Mouse (Mus musculus) heart, postnatal 10 days (tissue): ENCODE data around the gene Slc26a8. TPM values are rescaled to one million over a fixed set of nuclear protein-coding genes. Genes with fewer than 3 reads are reported as not detected.

ENCODE experiments used
- DNase-seq, 2 experiments: peaks; one replicate each; pipeline ENCODE4 v3.0.0; 2021
- intact Hi-C: fragments of 180-260 bp; cut with DNase I; formaldehyde crosslinking; loops from one replicate; pipeline ENCODE4 v1.15.1; 2025
- total RNA-seq, 2 experiments: library from RNA; stranded (reverse); gene quantifications; 2 replicates each; pipeline ENCODE4 v1.2.3; 2021

Slc26a8 gene
- total RNA-seq, 2 experiments from 2014 or later: 0.65 to 1.2 TPM

DNA sequence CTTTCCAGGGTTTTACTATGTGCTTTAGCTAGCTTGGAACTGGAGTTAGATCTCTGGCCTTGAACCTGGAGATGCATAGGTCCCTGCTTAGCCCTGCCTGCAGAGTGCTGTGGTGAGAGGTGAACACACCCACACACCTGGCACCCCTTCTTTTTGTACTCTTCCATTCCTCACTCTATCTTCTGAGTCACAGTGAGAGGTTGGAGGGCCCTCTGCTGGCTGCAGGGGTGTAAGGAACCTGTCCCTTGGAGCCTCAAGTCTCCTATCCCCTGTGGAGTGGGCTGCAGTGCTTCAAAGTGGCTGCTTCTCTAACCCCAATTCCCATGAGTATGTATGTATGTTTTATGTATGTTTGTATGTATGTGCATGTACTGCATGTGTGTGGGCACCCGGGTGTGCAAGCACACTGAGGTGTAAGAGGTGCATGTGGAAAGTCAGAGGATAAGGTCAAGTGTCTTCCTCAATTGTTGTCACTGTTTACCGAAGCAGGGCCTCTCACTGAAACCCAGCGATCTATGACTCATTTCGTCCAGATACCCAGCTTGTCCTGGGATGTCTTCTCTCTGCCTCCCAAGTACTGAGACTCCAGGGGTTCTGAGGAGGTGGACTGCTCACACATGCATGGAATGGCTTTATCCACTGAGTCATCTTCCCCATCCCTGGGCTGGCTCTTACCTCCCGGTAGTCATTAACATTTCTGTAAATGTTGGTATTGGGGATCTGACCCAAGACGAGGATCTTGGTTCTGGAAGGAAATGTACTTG, 41.2 kb downstream of the Slc26a8 start:
- intact Hi-C loops: loop anchor here (1.0 kb wide), 1 partner anchor 55 kb away; no protein-coding TSS in a partner anchor
- peak; percentile 32 to 50 for DNase-seq

DNA sequence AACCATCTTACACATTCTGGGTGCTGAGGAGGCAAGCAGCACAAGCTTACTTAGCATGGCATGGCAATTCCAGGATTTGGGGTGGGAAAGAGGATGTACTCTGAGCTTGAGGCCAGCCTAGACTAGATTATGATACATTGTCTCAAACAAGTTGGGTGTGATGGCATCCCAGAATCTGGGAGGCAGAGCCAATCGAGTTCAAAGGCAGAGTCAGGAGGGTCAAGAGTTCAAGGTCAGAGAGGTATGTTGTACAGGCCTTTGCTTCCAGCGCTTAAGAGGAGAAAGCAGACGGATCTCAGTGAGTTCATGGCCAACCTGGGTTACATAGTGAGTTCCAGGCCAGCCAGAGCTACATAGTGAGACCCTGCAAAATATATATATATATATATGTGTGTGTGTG, 43.8 kb downstream of the Slc26a8 start:
- intact Hi-C loops: no loop called here

GRCm38 (mm10) chr17:28644112-28644511, 45.9 kb downstream of the Slc26a8 start:
- no peak for DNase-seq
- intact Hi-C loops: no loop called here

More for the DNA sequence above, 43.8 kb downstream of the Slc26a8 start:
- no peak for DNase-seq

GRCm38 (mm10) chr17:28643697-28644096, 46.3 kb downstream of the Slc26a8 start:
- no peak for DNase-seq
- intact Hi-C loops: no loop called here

GRCm38 (mm10) chr17:28640113-28640512, 49.9 kb downstream of the Slc26a8 start:
- intact Hi-C loops: no loop called here
- DNase-seq: no peak

GRCm38 (mm10) chr17:28637711-28638690, 52.0 kb downstream of the Slc26a8 start:
- intact Hi-C loops: loop anchor here (1.0 kb wide), 1 partner anchor 41 kb away; no protein-coding TSS in a partner anchor
- DNase-seq: peak; percentile 26

DNA sequence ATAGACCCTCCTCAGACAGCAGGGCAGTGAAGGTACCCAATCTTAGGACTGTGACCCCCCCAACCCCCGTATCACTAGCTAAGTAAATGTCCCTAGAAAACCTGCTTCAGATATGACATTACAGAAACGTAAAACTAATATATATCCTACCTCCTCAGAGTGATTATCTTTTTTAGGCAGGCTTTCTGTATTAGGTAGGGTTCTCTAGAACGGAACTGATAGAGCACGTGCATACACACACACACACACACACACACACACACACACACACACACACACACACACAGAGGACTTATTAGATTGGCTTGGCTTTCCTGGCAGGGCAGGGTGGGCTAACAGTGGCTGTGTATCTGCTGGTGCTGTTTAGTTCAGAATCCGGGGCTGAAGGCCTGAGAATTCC, 54.2 kb downstream of the Slc26a8 start:
- intact Hi-C loops: no loop called here
- no peak for DNase-seq

DNA sequence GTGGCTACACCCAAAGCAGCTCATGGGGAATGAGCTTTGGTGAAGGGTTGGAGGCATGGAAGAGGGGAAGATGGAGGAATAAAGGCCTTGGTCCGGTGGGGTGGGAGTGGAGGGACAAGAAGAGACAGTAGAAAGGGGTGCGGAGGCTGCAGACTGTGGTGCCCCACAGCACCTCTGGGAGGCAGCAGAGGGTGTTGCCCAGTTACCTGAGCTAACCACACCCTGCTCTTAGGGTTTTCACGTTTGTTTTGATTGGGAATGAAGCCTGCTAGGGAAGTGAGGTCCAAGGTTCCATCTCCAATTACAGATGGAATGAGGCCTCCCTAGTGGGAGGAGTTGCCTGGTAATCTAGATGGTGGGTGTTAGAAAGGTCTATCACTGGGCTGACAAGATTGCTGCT, 60.9 kb downstream of the Slc26a8 start:
- intact Hi-C loops: no loop called here

GRCm38 (mm10) chr17:28628248-28629124, 61.5 kb downstream of the Slc26a8 start:
- no peak for DNase-seq
- intact Hi-C loops: no loop called here

More for the DNA sequence above, 60.9 kb downstream of the Slc26a8 start:
- no peak for DNase-seq

DNA sequence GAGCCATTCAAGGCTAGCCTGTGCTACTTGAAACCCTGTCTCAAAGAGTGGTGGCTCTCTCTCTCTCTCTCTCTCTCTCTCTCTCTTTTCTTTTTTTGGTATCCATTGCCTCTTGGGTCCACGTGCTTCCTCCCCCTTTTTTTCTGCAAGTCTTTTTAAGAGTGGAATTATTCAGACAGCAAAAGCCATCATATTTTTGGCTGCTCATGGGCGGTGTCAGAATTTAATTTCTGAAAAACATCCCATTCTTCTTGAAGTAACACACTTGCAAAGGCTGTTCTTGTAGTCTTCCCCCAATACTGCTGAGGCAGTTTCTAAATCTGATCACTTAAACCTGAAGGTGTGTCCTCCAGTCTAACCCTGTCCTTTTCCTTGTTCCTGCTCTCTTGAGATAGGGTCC, 63.1 kb downstream of the Slc26a8 start:
- intact Hi-C loops: no loop called here
- no peak for DNase-seq

- intact Hi-C loops: no loop called here
- DNase-seq: no peak
Observed at GRCm38 (mm10) chr17:28625327-28625726, 64.7 kb downstream of the Slc26a8 start.

DNA sequence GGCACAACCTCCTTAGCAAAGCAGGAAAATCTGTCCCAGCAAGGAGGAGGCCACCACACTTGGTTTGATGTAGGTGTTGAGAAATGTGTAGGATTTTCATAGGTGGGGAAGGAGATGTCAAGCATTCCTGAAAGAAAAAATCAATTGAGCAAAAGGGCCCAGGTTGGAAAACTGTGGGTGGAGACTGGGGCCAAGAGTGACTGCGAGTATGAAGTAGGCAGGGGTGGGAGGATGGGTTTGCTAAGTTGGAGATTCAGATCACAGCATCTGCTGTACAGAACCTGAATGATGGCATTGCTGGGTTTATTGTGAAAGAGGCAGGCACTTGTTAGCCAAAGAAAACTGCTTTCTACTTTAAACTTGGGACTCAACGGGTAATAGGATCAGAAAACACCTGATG, 65.2 kb downstream of the Slc26a8 start:
- DNase-seq: no peak
- intact Hi-C loops: no loop called here

DNA sequence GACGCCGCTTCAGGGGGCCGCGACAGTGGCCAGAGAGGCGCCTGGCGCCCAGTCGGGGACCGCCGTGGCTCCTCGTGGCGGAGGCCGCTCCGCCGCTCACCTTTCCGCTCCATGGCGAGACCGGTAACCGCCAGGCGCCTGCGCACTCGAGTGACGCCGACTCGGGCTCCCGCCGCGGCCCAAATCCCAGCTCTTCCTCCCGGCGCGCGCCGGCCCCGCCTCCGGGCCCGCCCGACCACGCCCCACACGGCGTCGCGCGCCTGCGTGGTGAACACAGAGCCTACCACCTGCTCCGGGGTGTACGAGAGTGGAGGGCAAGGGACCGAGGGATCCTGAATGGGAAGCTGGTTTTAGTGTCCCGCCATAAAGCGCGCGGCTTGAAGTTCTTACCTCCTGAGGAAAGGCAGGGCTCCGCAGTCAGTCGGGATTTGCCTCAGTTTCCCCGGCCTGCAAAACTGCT, 67.7 kb downstream of the Slc26a8 start, which contains the start of gene Srpk1:
Gene Srpk1 (minus strand): TSS at position 410 of the 460 bp plus-strand sequence.
- intact Hi-C loops: no loop called here
- DNase-seq: peak; percentile 93

DNA sequence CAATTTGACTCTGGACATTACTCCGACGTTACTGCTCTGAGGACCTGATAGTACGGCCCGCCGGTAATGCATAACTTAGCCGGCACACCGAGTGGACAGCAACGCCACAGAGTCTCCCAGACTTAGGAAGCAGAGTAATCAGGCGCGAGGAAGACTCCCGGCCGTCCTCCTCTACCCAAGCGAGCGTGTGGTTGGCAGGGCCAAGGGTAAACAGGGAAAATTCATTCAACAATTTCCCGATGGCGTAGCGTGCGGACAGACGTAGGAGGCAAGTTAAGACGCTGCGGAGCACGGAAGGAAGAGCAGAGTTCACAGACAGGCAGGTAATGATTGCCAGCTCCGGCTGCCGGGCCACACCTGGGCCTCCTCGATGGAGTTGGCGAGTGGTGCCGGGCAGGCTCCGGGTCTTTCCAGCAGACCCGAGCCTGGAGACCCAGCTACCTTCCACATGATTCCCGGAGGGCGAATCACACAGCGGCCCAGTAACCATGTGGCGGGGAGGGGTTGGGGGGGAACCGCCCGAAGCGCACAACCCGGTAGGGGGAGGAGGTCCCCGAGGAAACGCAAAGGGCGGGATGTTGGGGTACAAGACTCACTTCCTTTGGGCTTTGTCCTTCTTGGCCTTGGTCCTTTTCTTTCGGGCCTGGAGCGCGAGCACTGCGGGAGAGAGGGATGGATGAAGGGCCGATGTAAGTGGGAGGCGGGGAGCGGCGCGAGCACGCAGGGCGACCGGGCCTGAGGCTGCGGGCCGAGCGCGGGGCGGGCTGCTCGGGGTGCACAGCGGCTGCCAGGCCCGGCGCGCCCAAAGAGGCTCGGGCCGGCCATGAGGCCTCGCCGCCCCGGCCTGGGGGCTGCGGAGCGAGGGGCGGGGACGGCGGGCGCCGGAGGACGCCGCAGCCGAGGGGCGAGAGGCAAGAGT, 68.4 kb downstream of the Slc26a8 start:
- peak; percentile 52 to 67 for DNase-seq
- intact Hi-C loops: loop anchor here (2.0 kb wide), 1 partner anchor 29 kb away; no protein-coding TSS in a partner anchor

DNA sequence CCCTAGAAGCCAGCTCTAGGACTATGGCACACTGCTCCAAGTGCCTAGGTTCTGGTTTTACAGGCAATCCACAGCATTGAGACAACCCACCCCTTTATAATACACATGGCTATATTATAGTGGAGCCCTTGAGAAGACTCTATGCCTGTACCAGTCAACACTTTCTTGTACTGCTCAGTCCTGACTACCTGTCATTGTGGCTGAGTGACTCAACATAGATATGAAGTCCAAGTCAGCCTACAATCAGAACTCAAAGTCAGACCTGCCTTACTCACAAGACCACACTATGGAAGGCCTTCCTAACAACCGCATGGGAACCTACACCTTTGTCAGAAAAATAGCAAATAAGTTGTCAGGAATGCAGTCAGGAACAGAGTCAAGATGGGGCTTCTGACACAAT, 71.3 kb downstream of the Slc26a8 start:
- no peak for DNase-seq
- intact Hi-C loops: no loop called here

- intact Hi-C loops: no loop called here
- no peak for DNase-seq
Observed at GRCm38 (mm10) chr17:28618124-28618523, 71.9 kb downstream of the Slc26a8 start.

GRCm38 (mm10) chr17:28617636-28618035, 72.4 kb downstream of the Slc26a8 start:
- intact Hi-C loops: no loop called here
- no peak for DNase-seq

GRCm38 (mm10) chr17:28615332-28615731, 74.7 kb downstream of the Slc26a8 start:
- intact Hi-C loops: no loop called here
- DNase-seq: no peak

DNA sequence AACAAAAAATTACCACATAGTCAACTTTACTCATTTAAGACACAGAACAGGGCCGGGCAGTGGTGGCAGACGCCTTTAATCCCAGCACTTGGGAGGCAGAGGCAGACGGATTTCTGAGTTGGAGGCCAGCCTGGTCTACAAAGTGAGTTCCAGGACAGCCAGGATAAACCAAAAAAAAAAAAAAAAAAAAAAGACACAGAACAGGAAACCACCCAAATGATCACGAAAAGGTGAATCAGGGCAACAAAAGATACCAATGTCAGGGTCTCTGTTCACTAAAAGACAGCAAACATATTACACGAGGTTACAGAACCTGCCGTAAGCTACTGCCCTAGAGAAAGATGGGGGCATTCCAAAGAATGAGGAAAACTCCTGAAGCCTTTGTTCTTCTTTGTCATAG, 76.9 kb downstream of the Slc26a8 start:
- intact Hi-C loops: no loop called here
- DNase-seq: no peak
